Mouse (Mus musculus) C2C12 (cell line): ENCODE measurements around the gene Foxp1. TPM values are rescaled to one million over a fixed set of nuclear protein-coding genes. Genes with fewer than 3 reads are reported as not detected.

Experiments
- H3K27me3 ChIP-seq: one replicate; pipeline ENCODE4 v1.6.1; 2011; ENCODE audit not compliant: control insufficient read depth, insufficient read depth, insufficient read length
- H3K36me3 ChIP-seq: one replicate; pipeline ENCODE4 v1.6.1; 2011; ENCODE audit not compliant: control insufficient read depth, insufficient read depth
- H3K4me3 ChIP-seq: one replicate; pipeline ENCODE4 v1.5.1; 2011; ENCODE audit warnings: mild to moderate bottlenecking, control low read depth; ENCODE audit not compliant: poor library complexity, insufficient read depth, severe bottlenecking
- H3K79me2 ChIP-seq: one replicate; pipeline ENCODE4 v1.6.1; 2011; ENCODE audit not compliant: control insufficient read depth, insufficient read depth
- H3K79me3 ChIP-seq: one replicate; pipeline ENCODE4 v1.6.1; 2011; ENCODE audit warnings: low read depth, control low read depth
- H3ac ChIP-seq: one replicate; pipeline ENCODE3; 2011; ENCODE audit warnings: low read depth; ENCODE audit not compliant: control insufficient read depth, insufficient read length
- CEBPB ChIP-seq: IDR thresholded peaks from one replicate; pipeline ENCODE4 v1.6.1; 2011; ENCODE audit warnings: low read depth, mild to moderate bottlenecking, control low read depth, moderate library complexity
- CTCF ChIP-seq: IDR thresholded peaks from one replicate; pipeline ENCODE4 v1.5.1; 2011; ENCODE audit not compliant: control insufficient read depth, insufficient read depth, insufficient read length
- FOSL1 ChIP-seq: IDR thresholded peaks from one replicate; pipeline ENCODE4 v1.8.0; 2011; ENCODE audit warnings: mild to moderate bottlenecking, low read length; ENCODE audit not compliant: poor library complexity, insufficient read depth, severe bottlenecking
- MAX ChIP-seq: IDR thresholded peaks from one replicate; pipeline ENCODE4 v1.6.1; 2011; ENCODE audit warnings: mild to moderate bottlenecking, control low read depth
- MYOD1 ChIP-seq: IDR thresholded peaks from one replicate; pipeline ENCODE4 v1.6.1; 2011; ENCODE audit warnings: low read depth; ENCODE audit not compliant: control insufficient read depth, insufficient read length
- MYOG ChIP-seq: IDR thresholded peaks from one replicate; pipeline ENCODE4 v1.6.1; 2011; ENCODE audit not compliant: control insufficient read depth, insufficient read length; ENCODE audit errors: extremely low read depth
- USF1 ChIP-seq: IDR thresholded peaks from one replicate; pipeline ENCODE4 v1.6.1; 2011; ENCODE audit warnings: low read depth, mild to moderate bottlenecking, control low read depth, moderate library complexity
- polyA plus RNA-seq: library from polyadenylated mRNA; unstranded; fragments of >200 nt; fragmentation: generic; extraction: Trizol; gene quantifications from one replicate; pipeline ENCODE4 v1.2.1, GENCODE M21; 2012; ENCODE audit warnings: missing spikeins

Gene Foxp1
- polyA plus RNA-seq, 1 experiment = 25.9 TPM

DNA sequence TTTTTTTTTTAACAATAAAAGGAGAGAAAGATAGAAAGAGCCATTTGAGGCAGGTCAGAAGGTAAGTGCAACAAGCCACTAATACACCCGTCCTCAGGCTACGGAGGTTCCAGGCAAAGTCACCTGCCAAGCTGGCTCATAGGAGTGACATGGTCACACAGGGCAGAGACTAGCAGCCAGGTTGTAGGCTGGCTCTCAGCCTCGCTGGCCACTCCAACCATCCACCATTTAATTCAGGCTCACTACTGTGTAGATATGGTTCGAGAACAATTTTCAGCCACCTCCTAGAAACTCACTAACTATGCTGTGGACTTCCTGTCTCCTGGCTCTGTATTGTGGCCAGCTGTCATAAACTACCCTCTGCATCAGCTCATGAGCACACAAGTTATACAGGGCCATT, 161.9 kb downstream of the Foxp1 start:
- H3K27me3 ChIP-seq = no peaks in the 10 kb centered on the region
- H3K79me3 ChIP-seq = no peaks in the 10 kb centered on the region
- TF ChIP-seq USF1 = no peak
- no peak for TF ChIP-seq MYOD1
- TF ChIP-seq MYOG = no peak
- TF ChIP-seq CEBPB = no peak
- no peak for TF ChIP-seq CTCF
- no peak for TF ChIP-seq MAX
- no peak for TF ChIP-seq FOSL1
- no peak overlapping the region for H3ac ChIP-seq
- no peaks in the 10 kb centered on the region for H3K36me3 ChIP-seq
- no peaks in the 10 kb centered on the region for H3K79me2 ChIP-seq
- H3K4me3 ChIP-seq = no peak overlapping the region

- TF ChIP-seq MYOG (no peak), MAX (no peak)
- Histone ChIP-seq H3K79me2 (no peaks in the 10 kb centered on the region), H3K36me3 (no peaks in the 10 kb centered on the region), H3K79me3 (no peaks in the 10 kb centered on the region), H3K27me3 (no peaks in the 10 kb centered on the region), H3K4me3 (no peak overlapping the region), H3ac (no peak overlapping the region)
These were observed 162.6 kb downstream of the Foxp1 start for GRCm38 (mm10) chr6:99359765-99360499.

DNA sequence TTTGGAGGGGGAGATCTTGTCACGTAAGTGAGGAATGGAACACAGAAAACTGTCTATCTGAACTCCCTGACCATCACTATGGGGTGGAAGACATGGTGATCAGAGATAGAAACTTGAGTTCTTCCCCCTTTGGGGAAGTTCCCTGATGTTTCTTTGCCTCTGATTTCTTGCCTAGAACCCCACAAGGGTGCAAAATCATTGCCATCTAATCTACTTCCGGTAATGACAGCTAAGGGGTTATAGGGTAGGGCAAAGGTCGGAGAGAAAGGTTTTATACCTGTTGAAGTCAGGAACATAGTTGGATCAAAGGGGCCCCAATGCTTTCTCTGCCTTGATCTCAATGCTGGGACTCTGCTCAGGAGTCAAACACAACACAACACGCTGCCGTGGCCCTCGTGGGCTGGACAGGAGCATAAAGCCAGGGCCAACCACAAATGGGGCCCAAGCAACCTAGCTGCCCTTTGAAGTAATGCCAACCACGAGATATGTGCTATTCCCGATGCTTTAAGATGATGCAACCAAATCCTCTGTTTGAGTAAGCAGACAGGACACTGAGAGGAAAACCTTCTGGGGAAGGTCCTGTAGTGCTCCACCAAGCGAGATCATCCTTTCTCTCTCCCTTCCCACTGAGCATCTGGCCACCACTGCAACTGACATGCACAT, 163.4 kb downstream of the Foxp1 start:
- Histone ChIP-seq H3K36me3 (no peaks in the 10 kb centered on the region), H3K79me2 (no peaks in the 10 kb centered on the region), H3K4me3 (no peak overlapping the region), H3K79me3 (no peaks in the 10 kb centered on the region), H3ac (no peak overlapping the region), H3K27me3 (no peaks in the 10 kb centered on the region)
- no peak for TF ChIP-seq FOSL1
- TF ChIP-seq MYOD1 = no peak
- no peak for TF ChIP-seq MAX
- TF ChIP-seq MYOG = no peak
- no peak for TF ChIP-seq CEBPB
- TF ChIP-seq USF1 = no peak
- no peak for TF ChIP-seq CTCF

DNA sequence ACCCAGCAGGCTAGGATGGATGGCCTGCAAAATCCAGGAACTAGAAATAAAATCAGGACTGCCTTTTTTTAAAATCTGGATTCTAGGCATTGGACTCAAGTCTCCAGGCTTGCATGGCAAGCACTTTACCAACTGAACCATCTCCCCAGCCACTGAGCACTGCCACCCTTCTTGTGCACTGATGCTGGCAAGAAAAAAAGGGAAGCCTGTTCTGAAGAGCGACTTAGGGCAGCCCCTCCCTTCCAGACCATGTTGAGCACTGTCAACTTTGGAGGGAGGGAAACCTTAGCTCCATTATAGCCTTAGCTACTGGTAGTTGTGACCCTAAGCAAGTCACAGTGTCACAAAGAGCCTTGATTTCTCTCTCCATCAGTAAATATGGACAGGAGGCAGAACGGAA, 164.6 kb downstream of the Foxp1 start:
- H3K79me3 ChIP-seq = no peaks in the 10 kb centered on the region
- no peaks in the 10 kb centered on the region for H3K27me3 ChIP-seq
- TF ChIP-seq MYOD1 (no peak), CEBPB (no peak), MAX (no peak), MYOG (no peak), FOSL1 (no peak), USF1 (no peak), CTCF (no peak)
- H3K36me3 ChIP-seq = no peaks in the 10 kb centered on the region
- H3K79me2 ChIP-seq = no peaks in the 10 kb centered on the region
- H3ac ChIP-seq = no peak overlapping the region
- H3K4me3 ChIP-seq = no peak overlapping the region

DNA sequence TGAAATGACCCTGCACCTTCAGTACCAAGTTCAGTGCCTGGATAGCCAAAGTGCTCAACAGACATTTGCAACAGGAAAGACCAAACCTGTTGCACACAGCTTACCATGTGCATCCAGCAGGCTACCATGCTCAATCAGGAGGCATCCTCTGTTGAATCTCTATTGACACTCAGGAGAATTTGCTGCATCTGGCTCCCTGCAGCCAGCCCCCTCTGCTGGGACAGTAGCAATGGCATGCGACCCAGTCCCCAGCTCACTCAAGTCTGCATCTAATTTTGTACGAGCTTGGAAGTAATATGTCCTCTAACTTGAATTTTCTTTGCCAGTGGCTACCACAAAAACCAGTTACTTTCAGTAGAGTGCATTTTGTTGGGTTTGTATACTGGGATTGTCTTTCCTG, 168.2 kb downstream of the Foxp1 start:
- H3K79me3 ChIP-seq = no peaks in the 10 kb centered on the region
- H3K36me3 ChIP-seq = no peaks in the 10 kb centered on the region
- TF ChIP-seq CEBPB (no peak), FOSL1 (no peak), MAX (no peak), MYOD1 (no peak), MYOG (no peak), CTCF (no peak), USF1 (no peak)
- no peaks in the 10 kb centered on the region for H3K27me3 ChIP-seq
- H3ac ChIP-seq = no peak overlapping the region
- no peaks in the 10 kb centered on the region for H3K79me2 ChIP-seq
- H3K4me3 ChIP-seq = no peak overlapping the region

- no peak for TF ChIP-seq MYOD1
- no peak for TF ChIP-seq FOSL1
- TF ChIP-seq CEBPB = no peak
- TF ChIP-seq USF1 = no peak
- no peak for TF ChIP-seq MAX
- no peak for TF ChIP-seq MYOG
- TF ChIP-seq CTCF = no peak
- H3K36me3 ChIP-seq = no peaks in the 10 kb centered on the region
- H3K27me3 ChIP-seq = no peaks in the 10 kb centered on the region
- H3K79me3 ChIP-seq = no peaks in the 10 kb centered on the region
- H3K4me3 ChIP-seq = no peak overlapping the region
- H3K79me2 ChIP-seq = no peaks in the 10 kb centered on the region
- no peak overlapping the region for H3ac ChIP-seq
These were observed 169.1 kb downstream of the Foxp1 start for GRCm38 (mm10) chr6:99353441-99353840.
